Mouse (Mus musculus) ES-Bruce4 (cell line): ENCODE data around the gene Trim63. TPM values are rescaled to one million over a fixed set of nuclear protein-coding genes. Genes with fewer than 3 reads are reported as not detected.
A peak's percentile ranks its signal among the peaks of the same experiment; 100 is the strongest.

Experiments used
- H3K27ac ChIP-seq: 2 replicates; pipeline ENCODE4 v1.5.1; 2012; ENCODE audit warnings: low read length, inconsistent platforms; ENCODE audit not compliant: insufficient read depth
- H3K27me3 ChIP-seq: 2 replicates; pipeline ENCODE4 v1.6.1; 2012; ENCODE audit warnings: mild to moderate bottlenecking, low read length, inconsistent platforms; ENCODE audit not compliant: control insufficient read depth, poor library complexity, insufficient read depth, severe bottlenecking
- H3K36me3 ChIP-seq: 2 replicates; pipeline ENCODE4 v1.6.1; 2012; ENCODE audit warnings: inconsistent platforms, mild to moderate bottlenecking, low read length, moderate library complexity; ENCODE audit not compliant: control insufficient read depth, poor library complexity, insufficient read depth, severe bottlenecking
- H3K4me1 ChIP-seq: one replicate; pipeline ENCODE4 v1.8.1; 2011; ENCODE audit warnings: low read length; ENCODE audit not compliant: control insufficient read depth, insufficient read depth
- H3K4me3 ChIP-seq: 2 replicates; pipeline ENCODE4 v1.5.1; 2011; ENCODE audit warnings: low read depth, mild to moderate bottlenecking, low read length
- H3K9ac ChIP-seq: 2 replicates; pipeline ENCODE4 v1.6.1; 2012; ENCODE audit warnings: low read depth, mild to moderate bottlenecking, inconsistent platforms; ENCODE audit not compliant: poor library complexity, severe bottlenecking
- H3K9me3 ChIP-seq: replicated peaks from 2 replicates; pipeline ENCODE4 v1.6.1; 2012; ENCODE audit warnings: mild to moderate bottlenecking, low read length, inconsistent platforms; ENCODE audit not compliant: control insufficient read depth, poor library complexity, insufficient read depth, severe bottlenecking
- CTCF ChIP-seq: IDR thresholded peaks from one replicate; pipeline ENCODE4 v1.8.1; 2011; ENCODE audit warnings: low read depth, low read length
- EP300 ChIP-seq: IDR thresholded peaks from 2 replicates; pipeline ENCODE4 v1.6.1; 2011; ENCODE audit warnings: low read depth, low read length; ENCODE audit not compliant: insufficient read depth
- POLR2A ChIP-seq: IDR thresholded peaks from one replicate; pipeline ENCODE4 v1.8.1; 2011; ENCODE audit warnings: low read length; ENCODE audit not compliant: insufficient read depth
- polyA plus RNA-seq: library from polyadenylated mRNA; stranded (reverse); fragments of >200 nt; gene quantifications from 2 replicates; pipeline ENCODE4 v1.2.4, GENCODE M21; 2011; ENCODE audit warnings: low read depth; ENCODE audit not compliant: missing spikeins, insufficient read depth, insufficient read length

Gene Trim63
- polyA plus RNA-seq, 1 experiment = 5.4 TPM

DNA sequence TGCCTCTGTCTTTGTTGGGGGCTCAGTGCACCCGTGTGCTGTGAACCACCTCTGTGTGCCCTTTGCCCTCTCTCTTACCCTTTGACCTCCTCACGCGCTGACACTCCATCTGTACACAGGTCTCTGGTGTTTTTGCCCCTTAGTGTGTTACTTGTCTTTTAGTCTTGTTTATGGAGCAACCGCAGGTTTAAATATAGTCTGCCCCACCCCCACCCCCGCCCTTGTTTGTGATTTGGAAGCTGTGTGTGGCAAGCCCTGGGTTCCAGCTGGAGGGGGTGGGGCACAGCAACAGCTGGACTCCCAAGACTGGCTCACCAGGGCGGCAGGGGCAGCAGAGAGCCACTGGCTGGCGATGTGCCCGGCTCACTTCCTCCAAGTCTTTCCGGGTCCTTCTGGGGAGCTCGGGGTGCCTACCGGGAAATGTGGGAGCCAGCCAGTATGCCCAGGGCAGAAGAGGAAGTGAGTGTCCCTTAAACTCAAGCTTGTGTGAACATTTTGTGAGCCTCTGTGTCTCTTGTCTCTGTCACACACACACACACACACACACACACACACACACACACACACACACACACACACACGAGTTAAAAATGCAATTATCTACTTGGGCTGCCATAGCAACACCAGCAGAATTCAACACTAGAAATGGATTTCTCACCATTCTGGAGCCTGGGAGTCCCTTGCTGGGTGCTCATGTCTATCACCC, 7.4 kb upstream of the Trim63 start:
- H3K4me3 ChIP-seq = no peak overlapping the region
- H3K27me3 ChIP-seq = no peaks in the 10 kb centered on the region
- no peaks in the 10 kb centered on the region for H3K9me3 ChIP-seq
- H3K4me1 ChIP-seq = no peaks in the 10 kb centered on the region
- H3K9ac ChIP-seq = no peak overlapping the region
- H3K36me3 ChIP-seq = no peaks in the 10 kb centered on the region
- TF ChIP-seq CTCF = peak; percentile 7
- TF ChIP-seq POLR2A = no peak
- H3K27ac ChIP-seq = no peak overlapping the region

DNA sequence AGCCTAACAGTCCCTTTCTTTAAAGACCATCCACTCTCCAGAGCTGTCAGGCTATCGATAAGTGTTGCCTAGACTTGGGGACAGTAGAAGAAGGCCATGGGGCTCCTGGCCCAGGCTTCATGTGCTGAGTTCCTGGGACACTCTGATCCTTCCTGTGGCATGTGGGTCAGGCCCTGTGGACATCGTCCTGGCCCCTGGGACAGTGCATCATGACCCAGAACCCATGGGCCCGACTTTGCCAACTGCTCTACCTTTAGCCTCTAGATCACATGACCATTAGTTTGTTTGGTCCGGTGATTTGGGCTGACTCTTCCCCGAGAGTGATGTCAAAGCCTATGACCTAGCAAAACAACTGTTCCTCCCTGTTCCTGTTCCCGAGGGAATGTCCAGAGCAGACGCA, 4.8 kb upstream of the Trim63 start:
- Histone ChIP-seq H3K27me3 (no peaks in the 10 kb centered on the region), H3K36me3 (no peaks in the 10 kb centered on the region), H3K27ac (no peak overlapping the region), H3K9me3 (no peaks in the 10 kb centered on the region), H3K9ac (no peak overlapping the region), H3K4me3 (no peak overlapping the region), H3K4me1 (no peaks in the 10 kb centered on the region)
- TF ChIP-seq EP300 (no peak), POLR2A (no peak), CTCF (no peak)

DNA sequence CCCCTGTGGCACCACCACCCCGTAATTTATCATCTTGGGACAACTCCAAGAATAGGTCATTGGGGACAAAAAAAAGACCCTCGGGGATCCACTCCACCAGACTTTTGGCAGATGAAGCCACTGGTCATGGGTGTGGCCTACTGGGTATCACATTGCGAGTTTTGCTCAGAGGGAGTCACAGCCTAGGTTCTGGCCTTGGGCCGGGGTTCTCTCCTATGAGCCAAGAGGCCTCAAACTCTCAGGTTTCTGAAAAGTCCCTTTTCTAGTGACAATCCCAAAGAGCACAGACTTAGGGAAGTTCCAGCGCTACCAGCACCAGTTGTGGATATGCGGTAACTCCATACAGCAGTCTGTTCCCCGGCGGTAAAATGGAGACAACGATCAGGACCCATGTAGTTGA, 4.3 kb upstream of the Trim63 start:
- no peak overlapping the region for H3K9ac ChIP-seq
- H3K4me1 ChIP-seq = peaks cover 2% of the 10 kb centered on the region
- no peak overlapping the region for H3K4me3 ChIP-seq
- TF ChIP-seq CTCF = no peak
- no peak for TF ChIP-seq POLR2A
- no peak for TF ChIP-seq EP300
- no peaks in the 10 kb centered on the region for H3K27me3 ChIP-seq
- H3K36me3 ChIP-seq = no peaks in the 10 kb centered on the region
- no peaks in the 10 kb centered on the region for H3K9me3 ChIP-seq
- no peak overlapping the region for H3K27ac ChIP-seq

- no peak overlapping the region for H3K9ac ChIP-seq
- TF ChIP-seq POLR2A = no peak
- TF ChIP-seq EP300 = no peak
- TF ChIP-seq CTCF = no peak
- H3K36me3 ChIP-seq = no peaks in the 10 kb centered on the region
- no peaks in the 10 kb centered on the region for H3K9me3 ChIP-seq
- no peaks in the 10 kb centered on the region for H3K27me3 ChIP-seq
- peaks cover 6% of the 10 kb centered on the region for H3K4me1 ChIP-seq
- no peak overlapping the region for H3K4me3 ChIP-seq
- no peak overlapping the region for H3K27ac ChIP-seq
These were observed 3.1 kb upstream of the Trim63 start for GRCm38 (mm10) chr4:134311784-134312183.

- no peak overlapping the region for H3K4me3 ChIP-seq
- no peaks in the 10 kb centered on the region for H3K9me3 ChIP-seq
- H3K27ac ChIP-seq = no peak overlapping the region
- H3K36me3 ChIP-seq = no peaks in the 10 kb centered on the region
- no peaks in the 10 kb centered on the region for H3K27me3 ChIP-seq
- H3K9ac ChIP-seq = no peak overlapping the region
- no peak for TF ChIP-seq POLR2A
- no peak for TF ChIP-seq CTCF
- peaks cover 6% of the 10 kb centered on the region for H3K4me1 ChIP-seq
These were observed 2.6 kb upstream of the Trim63 start for GRCm38 (mm10) chr4:134312341-134312740.

GRCm38 (mm10) chr4:134312901-134313300, 2.0 kb upstream of the Trim63 start:
- no peaks in the 10 kb centered on the region for H3K9me3 ChIP-seq
- H3K9ac ChIP-seq = no peak overlapping the region
- TF ChIP-seq EP300 (no peak), CTCF (peak; percentile 47)
- peaks cover 6% of the 10 kb centered on the region for H3K4me1 ChIP-seq
- no peak overlapping the region for H3K27ac ChIP-seq
- no peaks in the 10 kb centered on the region for H3K27me3 ChIP-seq
- no peak overlapping the region for H3K4me3 ChIP-seq
- H3K36me3 ChIP-seq = no peaks in the 10 kb centered on the region
